Mouse (Mus musculus): ENCODE measurements around the gene Agbl4. TPM values are rescaled to one million over a fixed set of nuclear protein-coding genes. Genes with fewer than 3 reads are reported as not detected.

The Agbl4 gene
- total and polyA plus RNA-seq, 2 experiments, result not detected

DNA sequence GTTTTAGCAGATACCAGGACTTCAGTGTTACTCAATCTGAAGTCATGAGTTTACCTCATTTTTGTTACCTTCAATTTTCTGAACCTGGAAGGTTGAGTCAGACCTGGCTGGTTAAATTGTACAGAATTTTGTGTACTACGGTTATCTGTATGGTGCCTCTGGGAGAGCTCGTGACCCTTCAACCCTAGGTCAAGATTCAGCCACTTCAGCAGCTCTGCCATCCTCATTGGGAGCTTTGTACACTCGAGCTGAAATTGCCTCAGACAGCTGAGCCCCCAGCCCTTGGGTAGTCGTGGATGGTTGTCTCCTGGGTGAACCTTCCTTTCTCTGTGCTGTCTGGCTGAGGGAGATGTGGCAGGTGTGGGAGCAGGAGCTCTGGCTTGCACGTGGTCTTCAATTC lies 1034.6 kb downstream of the Agbl4 start:
- no peak for TF ChIP-seq POLR2A (IDR thresholded peaks at IDR 0.05; ENCODE audit: extremely low read depth, insufficient read depth, low read length)
- TF ChIP-seq CTCF (IDR thresholded peaks at IDR 0.05; ENCODE audit: low read depth, low read length), result no peak
- DNase-seq (ENCODE audit: extremely low read depth, low read depth, low spot score), result no peak
- Histone ChIP-seq H3K36me3 (ENCODE audit: control insufficient read depth, insufficient read depth, low read length) (no peaks in the 10 kb centered on the region), H3K9ac (ENCODE audit: low read depth, low read length) (no peak overlapping the region), H3K27me3 (ENCODE audit: control insufficient read depth, insufficient read depth, low read length) (no peaks in the 10 kb centered on the region), H3K79me2 (ENCODE audit: control insufficient read depth, insufficient read depth, low read length) (no peaks in the 10 kb centered on the region), H3K4me1 (ENCODE audit: control insufficient read depth, insufficient read depth, low read length) (no peaks in the 10 kb centered on the region), H3K27ac (replicated peaks; ENCODE audit: insufficient read depth, low read depth, low read length) (no peak overlapping the region), H3K4me3 (ENCODE audit: insufficient read depth, low read depth, low read length) (no peak overlapping the region)
- 27% methylated on average over 5 of the region's 5 CpGs for WGBS

DNA sequence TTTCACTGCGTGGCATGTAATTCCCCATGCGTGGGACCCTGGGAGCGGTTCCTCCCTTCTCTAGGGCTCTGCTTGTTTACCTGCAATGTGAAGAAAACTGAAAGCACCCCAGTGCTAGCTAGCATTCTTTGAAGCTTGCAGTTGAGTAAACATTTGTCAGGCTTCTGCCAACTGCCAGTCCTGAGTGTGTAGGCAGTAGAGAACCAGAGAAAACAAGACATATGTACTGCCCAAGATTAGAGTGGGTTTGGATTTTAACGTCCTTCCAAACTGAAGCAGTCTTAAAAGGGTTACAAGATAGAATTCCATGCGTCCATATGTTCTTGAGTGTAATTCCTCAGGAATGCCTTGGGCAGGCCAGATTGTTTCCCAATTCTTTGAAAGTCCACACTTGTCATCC lies 1035.0 kb downstream of the Agbl4 start:
- H3K4me1 ChIP-seq (ENCODE audit: control insufficient read depth, insufficient read depth, low read length), result no peaks in the 10 kb centered on the region

DNA sequence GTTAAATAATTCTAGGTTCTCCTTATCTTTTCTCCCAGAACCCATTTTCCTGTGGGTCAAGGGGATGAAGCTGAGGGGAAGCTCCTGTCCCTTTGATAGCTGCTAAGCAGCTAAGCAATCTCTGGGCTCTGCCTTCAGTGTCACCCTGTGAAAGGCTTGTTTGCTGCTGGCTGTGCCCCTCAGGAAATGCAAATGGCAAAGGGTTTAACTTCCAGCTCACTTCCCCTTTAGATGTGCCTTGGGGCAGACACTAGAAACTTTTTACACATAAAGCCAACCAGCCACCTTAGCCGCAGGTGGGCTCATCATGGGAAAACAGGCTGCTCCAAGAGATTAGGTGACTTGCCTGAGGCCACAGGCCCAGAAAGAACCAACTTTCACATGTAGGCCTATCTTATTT lies 1044.2 kb downstream of the Agbl4 start:
- 87% methylated on average over 1 of the region's 1 CpGs for WGBS
- Histone ChIP-seq H3K4me1 (ENCODE audit: control insufficient read depth, insufficient read depth, low read length) (no peaks in the 10 kb centered on the region), H3K27me3 (ENCODE audit: control insufficient read depth, insufficient read depth, low read length) (no peaks in the 10 kb centered on the region), H3K36me3 (ENCODE audit: control insufficient read depth, insufficient read depth, low read length) (no peaks in the 10 kb centered on the region), H3K4me3 (ENCODE audit: insufficient read depth, low read depth, low read length) (no peak overlapping the region), H3K9ac (ENCODE audit: low read depth, low read length) (no peak overlapping the region), H3K79me2 (ENCODE audit: control insufficient read depth, insufficient read depth, low read length) (no peaks in the 10 kb centered on the region), H3K27ac (replicated peaks; ENCODE audit: insufficient read depth, low read depth, low read length) (no peak overlapping the region)
- TF ChIP-seq POLR2A (IDR thresholded peaks at IDR 0.05; ENCODE audit: extremely low read depth, insufficient read depth, low read length), result no peak
- TF ChIP-seq CTCF (IDR thresholded peaks at IDR 0.05; ENCODE audit: low read depth, low read length), result no peak
- DNase-seq (ENCODE audit: extremely low read depth, low read depth, low spot score), result no peak

More for the DNA sequence above, 1035.0 kb downstream of the Agbl4 start:
- 26% methylated on average over 5 of the region's 5 CpGs for WGBS
- DNase-seq (ENCODE audit: extremely low read depth, low read depth, low spot score), result no peak
- Histone ChIP-seq H3K27me3 (ENCODE audit: control insufficient read depth, insufficient read depth, low read length) (no peaks in the 10 kb centered on the region), H3K79me2 (ENCODE audit: control insufficient read depth, insufficient read depth, low read length) (no peaks in the 10 kb centered on the region), H3K4me3 (ENCODE audit: insufficient read depth, low read depth, low read length) (no peak overlapping the region), H3K9ac (ENCODE audit: low read depth, low read length) (no peak overlapping the region), H3K36me3 (ENCODE audit: control insufficient read depth, insufficient read depth, low read length) (no peaks in the 10 kb centered on the region), H3K27ac (replicated peaks; ENCODE audit: insufficient read depth, low read depth, low read length) (no peak overlapping the region)
- no peak for TF ChIP-seq POLR2A (IDR thresholded peaks at IDR 0.05; ENCODE audit: extremely low read depth, insufficient read depth, low read length)
- no peak for TF ChIP-seq CTCF (IDR thresholded peaks at IDR 0.05; ENCODE audit: low read depth, low read length)

DNA sequence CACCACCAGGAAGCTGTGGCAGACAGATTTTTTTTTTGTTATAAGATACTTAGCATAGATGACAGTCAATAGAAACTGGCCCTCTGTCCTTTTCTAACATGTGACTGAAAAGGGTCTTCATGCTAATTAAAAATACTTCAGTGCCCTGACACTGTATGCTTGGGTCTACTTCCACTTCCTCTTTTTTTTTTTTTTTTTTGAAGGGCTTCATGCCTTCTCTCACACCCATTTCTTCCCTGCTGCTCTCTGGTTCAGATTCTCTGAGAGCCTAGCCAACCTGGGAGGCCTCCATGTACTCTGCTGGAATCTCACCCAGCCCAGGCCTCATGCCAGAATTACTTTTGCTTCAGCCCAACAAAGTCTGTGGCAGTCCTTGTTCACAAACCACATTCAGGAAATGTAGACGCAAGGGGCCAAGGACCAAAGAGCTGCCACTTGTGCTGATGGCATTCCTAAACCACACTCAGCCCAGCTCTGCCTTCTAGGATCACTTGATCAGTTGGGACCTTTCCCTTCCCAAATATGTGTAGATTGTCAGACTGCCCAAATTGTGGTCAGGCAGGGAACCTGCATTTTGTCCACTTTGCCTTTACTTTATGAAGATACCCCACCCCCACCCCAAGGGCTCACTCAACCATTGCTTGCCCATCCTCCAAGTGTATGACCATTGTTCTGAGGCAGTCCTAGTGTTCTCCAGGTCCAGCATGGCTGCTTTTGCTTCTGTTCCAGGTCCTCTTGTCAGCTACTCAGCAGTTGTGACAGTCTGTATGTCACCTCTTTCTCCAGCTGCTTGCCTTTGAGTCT lies 1045.2 kb downstream of the Agbl4 start:
- Histone ChIP-seq H3K27ac (replicated peaks; ENCODE audit: insufficient read depth, low read depth, low read length) (no peak overlapping the region), H3K27me3 (ENCODE audit: control insufficient read depth, insufficient read depth, low read length) (no peaks in the 10 kb centered on the region), H3K79me2 (ENCODE audit: control insufficient read depth, insufficient read depth, low read length) (no peaks in the 10 kb centered on the region), H3K9ac (ENCODE audit: low read depth, low read length) (no peak overlapping the region), H3K36me3 (ENCODE audit: control insufficient read depth, insufficient read depth, low read length) (no peaks in the 10 kb centered on the region), H3K4me1 (ENCODE audit: control insufficient read depth, insufficient read depth, low read length) (no peaks in the 10 kb centered on the region), H3K4me3 (ENCODE audit: insufficient read depth, low read depth, low read length) (no peak overlapping the region)
- no peak for DNase-seq (ENCODE audit: extremely low read depth, low read depth, low spot score)
- 77% methylated on average over 1 of the region's 1 CpGs for WGBS
- no peak for TF ChIP-seq POLR2A (IDR thresholded peaks at IDR 0.05; ENCODE audit: extremely low read depth, insufficient read depth, low read length)
- no peak for TF ChIP-seq CTCF (IDR thresholded peaks at IDR 0.05; ENCODE audit: low read depth, low read length)

DNA sequence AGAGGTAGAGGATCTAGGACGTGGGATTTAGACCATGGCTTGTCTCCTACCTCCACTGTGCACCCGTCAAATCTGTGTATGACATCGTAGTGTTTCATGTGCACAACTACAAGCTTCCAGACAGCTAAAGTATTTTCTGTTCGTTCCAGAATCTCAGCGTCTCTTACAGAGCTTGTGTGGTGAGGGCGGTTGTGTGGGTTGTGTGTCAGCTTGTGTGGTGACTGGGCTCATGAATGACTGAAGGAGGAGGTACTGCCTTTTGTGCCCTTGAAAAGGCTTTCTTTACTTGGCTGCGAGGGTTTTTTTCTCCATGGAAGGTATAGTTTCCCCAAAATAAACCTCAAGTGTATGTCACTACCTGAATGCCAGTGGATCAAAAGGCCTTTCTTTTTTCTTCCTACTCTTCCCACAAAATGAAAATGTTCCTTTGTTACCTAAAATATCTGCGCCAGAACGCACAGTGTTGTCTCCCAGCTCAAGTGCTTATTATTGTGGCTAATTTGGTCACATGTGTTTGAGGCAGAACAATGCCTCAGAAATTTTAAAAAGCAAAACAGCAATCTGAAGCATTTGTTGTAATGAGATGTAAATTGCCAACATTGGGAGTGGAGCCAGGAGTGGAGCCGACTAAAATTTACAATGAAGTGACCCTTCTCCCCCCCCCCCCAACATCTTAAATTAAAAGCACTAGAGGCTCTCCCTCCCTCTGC lies 1046.6 kb downstream of the Agbl4 start:
- H3K79me2 ChIP-seq (ENCODE audit: control insufficient read depth, insufficient read depth, low read length), result no peaks in the 10 kb centered on the region
- H3K4me3 ChIP-seq (ENCODE audit: insufficient read depth, low read depth, low read length), result no peak overlapping the region
- TF ChIP-seq CTCF (IDR thresholded peaks at IDR 0.05; ENCODE audit: low read depth, low read length), result no peak
- no peak for TF ChIP-seq POLR2A (IDR thresholded peaks at IDR 0.05; ENCODE audit: extremely low read depth, insufficient read depth, low read length)
- H3K4me1 ChIP-seq (ENCODE audit: control insufficient read depth, insufficient read depth, low read length), result no peaks in the 10 kb centered on the region
- H3K36me3 ChIP-seq (ENCODE audit: control insufficient read depth, insufficient read depth, low read length), result no peaks in the 10 kb centered on the region
- H3K27ac ChIP-seq (replicated peaks; ENCODE audit: insufficient read depth, low read depth, low read length), result no peak overlapping the region
- DNase-seq (ENCODE audit: extremely low read depth, low read depth, low spot score), result no peak
- H3K27me3 ChIP-seq (ENCODE audit: control insufficient read depth, insufficient read depth, low read length), result no peaks in the 10 kb centered on the region
- WGBS, result 90% methylated on average over 10 of the region's 10 CpGs
- H3K9ac ChIP-seq (ENCODE audit: low read depth, low read length), result no peak overlapping the region

Measured in liver, adult 2 months (tissue).